Mouse (Mus musculus): ENCODE results near the gene Thrb.

GRCm38 (mm10) chr14:17989182-17989581, 329.1 kb downstream of the Thrb start:
- TF ChIP-seq CTCF (IDR thresholded peaks at IDR 0.05; ENCODE audit: borderline replicate concordance, insufficient read depth, low read depth, low read length), result no peak
- TF ChIP-seq POLR2A (IDR thresholded peaks at IDR 0.05; ENCODE audit: borderline replicate concordance, insufficient read depth, low read length), result no peak
